Mouse (Mus musculus) C2C12 (cell line): ENCODE data around the gene Hvcn1.

Experiments used
- CEBPB ChIP-seq: IDR thresholded peaks from one replicate; pipeline ENCODE4 v1.6.1; 2011; ENCODE audit warnings: low read depth, mild to moderate bottlenecking, control low read depth, moderate library complexity
- CTCF ChIP-seq: IDR thresholded peaks from one replicate; pipeline ENCODE4 v1.5.1; 2011; ENCODE audit not compliant: control insufficient read depth, insufficient read depth, insufficient read length
- MAX ChIP-seq: IDR thresholded peaks from one replicate; pipeline ENCODE4 v1.6.1; 2011; ENCODE audit warnings: mild to moderate bottlenecking, control low read depth
- MYOD1 ChIP-seq: IDR thresholded peaks from one replicate; pipeline ENCODE4 v1.6.1; 2011; ENCODE audit warnings: low read depth; ENCODE audit not compliant: control insufficient read depth, insufficient read length

DNA sequence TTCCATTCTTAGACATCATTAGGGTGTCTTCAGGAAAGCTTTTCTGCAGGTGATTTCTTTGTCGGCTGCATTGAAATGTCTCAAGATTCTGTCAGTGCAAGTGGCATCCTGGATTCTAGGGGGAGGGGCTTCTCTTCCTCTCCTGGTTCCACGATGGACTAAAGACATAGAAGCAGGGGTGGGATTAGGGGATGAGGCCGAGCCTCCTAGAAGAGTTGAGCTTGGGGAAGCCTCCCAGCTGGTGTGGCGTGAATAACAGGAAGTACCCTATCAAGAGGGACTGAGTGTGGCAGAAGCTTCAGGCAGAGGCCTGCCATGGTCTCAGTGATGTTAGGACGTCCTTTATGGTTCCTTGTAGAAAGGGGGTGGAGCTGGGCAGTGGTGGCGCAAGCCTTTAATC is 24.8 kb downstream of the Hvcn1 start:
- TF ChIP-seq CTCF (no peak), MAX (no peak), CEBPB (no peak), MYOD1 (no peak)
